In genomic region chr8:70869601-70870041, GRCm38 (mm10) we compare ENCODE assay signal across 8 mouse cellular contexts. TPM values are rescaled to one million over a fixed set of nuclear protein-coding genes. Genes with fewer than 3 reads are reported as not detected.
DNase-seq lines count a peak whose midpoint lies in the region; ATAC-seq lines count a peak whose summit lies in the region.

No protein-coding gene starts in this region.

- 45% methylated on average over 16 of the region's 16 CpGs for WGBS in limb, embryonic 10.5 days
- 47% methylated on average over 16 of the region's 16 CpGs for WGBS in midbrain, embryonic 13.5 days

- H3K9ac ChIP-seq in midbrain, embryonic 13.5 days (replicated peaks), result peak overlapping the region; percentile 54

- H3K4me3 ChIP-seq in limb, embryonic 10.5 days, result peak overlapping the region; percentile 41
- H3K4me3 ChIP-seq in midbrain, embryonic 13.5 days (replicated peaks), result no peak overlapping the region

- peak; percentile 83 for DNase-seq in layer of hippocampus, adult 11-12 months (ENCODE audit: low spot score)
- DNase-seq in layer of hippocampus, adult 9-10 months (ENCODE audit: low spot score), result no peak
- DNase-seq in embryo, embryonic 10.5 days (ENCODE audit: low spot score), result peak; percentile 84
- peak; percentile 77 for DNase-seq in gastrocnemius, postnatal 14 days
- DNase-seq in kidney, adult 11 months, result peak; percentile 80
- DNase-seq in limb, embryonic 10.5 days (ENCODE audit: low spot score), result peak; percentile 70
- peak; percentile 66 for DNase-seq in spleen, adult 12 weeks (ENCODE audit: low spot score)

- H3K36me3 ChIP-seq in limb, embryonic 10.5 days, result peaks cover 19% of the 10 kb centered on the region
- peaks cover 10% of the 10 kb centered on the region for H3K36me3 ChIP-seq in midbrain, embryonic 13.5 days

- peak; percentile 8; the same call in 1 of the 2 replicates for ATAC-seq in midbrain, embryonic 13.5 days

- H3K4me2 ChIP-seq in midbrain, embryonic 13.5 days (replicated peaks), result no peak overlapping the region

- no peaks in the 10 kb centered on the region for H3K9me3 ChIP-seq in limb, embryonic 10.5 days (replicated peaks)
- no peaks in the 10 kb centered on the region for H3K9me3 ChIP-seq in midbrain, embryonic 13.5 days

- peaks cover 60% of the 10 kb centered on the region for H3K4me1 ChIP-seq in limb, embryonic 10.5 days
- H3K4me1 ChIP-seq in midbrain, embryonic 13.5 days (replicated peaks), result peaks cover 56% of the 10 kb centered on the region

- intact Hi-C loops in gastrocnemius, postnatal 14 days (cut with DNase I; ENCODE audit: low total_unique reads), result loop anchor here (2.0 kb wide), 1 partner anchor 25 kb away; no protein-coding TSS in a partner anchor

- peak overlapping the region; percentile 83 for H3K27ac ChIP-seq in limb, embryonic 10.5 days
- H3K27ac ChIP-seq in midbrain, embryonic 13.5 days, result peak overlapping the region; percentile 86

- no peaks in the 10 kb centered on the region for H3K27me3 ChIP-seq in limb, embryonic 10.5 days (ENCODE audit: low read depth, poor library complexity, severe bottlenecking)
- no peaks in the 10 kb centered on the region for H3K27me3 ChIP-seq in midbrain, embryonic 13.5 days

RNA-seq across cellular contexts. Expression of gene Ccdc124, which starts 4.1 kb away (rescaled TPM):
- 10 to 100 TPM; 50.3 to 50.9 TPM for total RNA-seq in gastrocnemius, postnatal 14 days (2021)
- polyA plus RNA-seq in limb, embryonic 10.5 days (2016; fragmentation: Nextera tagmentation; extraction: Ambion mirVana), result 174 and 187 TPM in 2 replicates
- polyA plus RNA-seq in midbrain, embryonic 13.5 days (2015; fragmentation: Nextera tagmentation; extraction: Ambion mirVana), result 160 TPM in 2 replicates

RNA-seq across cellular contexts. Expression of gene Kcnn1, which starts 6.6 kb away (rescaled TPM):
- total RNA-seq in gastrocnemius, postnatal 14 days (2021), result 1 to 10 TPM; 5.4 to 6.6 TPM
- polyA plus RNA-seq in limb, embryonic 10.5 days (2016; fragmentation: Nextera tagmentation; extraction: Ambion mirVana), result 2.8 and 4.0 TPM in 2 replicates
- polyA plus RNA-seq in midbrain, embryonic 13.5 days (2015; fragmentation: Nextera tagmentation; extraction: Ambion mirVana), result 19.6 and 26.9 TPM in 2 replicates

RNA-seq across cellular contexts. Expression of gene Slc5a5, which starts 22.9 kb away (rescaled TPM):
- total RNA-seq in gastrocnemius, postnatal 14 days (2021), result under 1 TPM in 1 of 2 experiments, not detected in 1; 0.08 TPM
- polyA plus RNA-seq in limb, embryonic 10.5 days (2016; fragmentation: Nextera tagmentation; extraction: Ambion mirVana), result 0.16 and 0.23 TPM in 2 replicates
- 0.67 and 0.73 TPM in 2 replicates for polyA plus RNA-seq in midbrain, embryonic 13.5 days (2015; fragmentation: Nextera tagmentation; extraction: Ambion mirVana)

RNA-seq across cellular contexts. Expression of gene Rpl18a, which starts 27.6 kb away (rescaled TPM):
- 1,000 to 10,000 TPM; 1,213 to 1,382 TPM for total RNA-seq in gastrocnemius, postnatal 14 days (2021)
- 3,636 and 3,729 TPM in 2 replicates for polyA plus RNA-seq in limb, embryonic 10.5 days (2016; fragmentation: Nextera tagmentation; extraction: Ambion mirVana)
- 2,682 and 2,717 TPM in 2 replicates for polyA plus RNA-seq in midbrain, embryonic 13.5 days (2015; fragmentation: Nextera tagmentation; extraction: Ambion mirVana)

RNA-seq across cellular contexts. Expression of gene Arrdc2, which starts 30.1 kb away (rescaled TPM):
- 10 to 100 TPM in 1 of 2 experiments, 1 to 10 TPM in 1; 4.8 to 71.3 TPM for total RNA-seq in gastrocnemius, postnatal 14 days (2021)
- 4.4 and 5.0 TPM in 2 replicates for polyA plus RNA-seq in limb, embryonic 10.5 days (2016; fragmentation: Nextera tagmentation; extraction: Ambion mirVana)
- 7.7 and 10.5 TPM in 2 replicates for polyA plus RNA-seq in midbrain, embryonic 13.5 days (2015; fragmentation: Nextera tagmentation; extraction: Ambion mirVana)
